Mouse (Mus musculus): Measurements from ENCODE around the gene Zbtb48.
A peak's percentile ranks its signal among the peaks of the same experiment; 100 is the strongest.

Zbtb48 gene

DNA sequence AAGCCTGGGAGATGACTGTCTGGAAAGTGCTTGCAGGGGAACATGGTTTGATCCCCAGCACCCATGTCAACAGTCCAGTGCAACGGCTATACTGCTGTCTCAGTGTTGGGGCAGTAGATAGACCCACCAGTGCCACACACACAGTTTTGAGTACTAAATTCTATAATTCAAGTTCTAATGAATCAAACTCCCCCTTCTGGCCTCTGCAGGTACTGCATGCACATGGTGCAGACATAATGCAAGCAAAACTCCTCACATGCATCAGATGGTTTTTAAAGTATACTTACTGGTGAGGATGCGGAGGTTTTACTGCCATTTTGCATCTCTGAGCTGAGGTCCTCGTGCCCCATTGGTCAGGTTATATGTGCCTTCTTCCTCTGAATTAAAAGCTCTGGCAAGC, 52.0 kb downstream of the Zbtb48 start:
- peak; percentile 60 for DNase-seq (ENCODE audit: low read depth, low spot score)

DNA sequence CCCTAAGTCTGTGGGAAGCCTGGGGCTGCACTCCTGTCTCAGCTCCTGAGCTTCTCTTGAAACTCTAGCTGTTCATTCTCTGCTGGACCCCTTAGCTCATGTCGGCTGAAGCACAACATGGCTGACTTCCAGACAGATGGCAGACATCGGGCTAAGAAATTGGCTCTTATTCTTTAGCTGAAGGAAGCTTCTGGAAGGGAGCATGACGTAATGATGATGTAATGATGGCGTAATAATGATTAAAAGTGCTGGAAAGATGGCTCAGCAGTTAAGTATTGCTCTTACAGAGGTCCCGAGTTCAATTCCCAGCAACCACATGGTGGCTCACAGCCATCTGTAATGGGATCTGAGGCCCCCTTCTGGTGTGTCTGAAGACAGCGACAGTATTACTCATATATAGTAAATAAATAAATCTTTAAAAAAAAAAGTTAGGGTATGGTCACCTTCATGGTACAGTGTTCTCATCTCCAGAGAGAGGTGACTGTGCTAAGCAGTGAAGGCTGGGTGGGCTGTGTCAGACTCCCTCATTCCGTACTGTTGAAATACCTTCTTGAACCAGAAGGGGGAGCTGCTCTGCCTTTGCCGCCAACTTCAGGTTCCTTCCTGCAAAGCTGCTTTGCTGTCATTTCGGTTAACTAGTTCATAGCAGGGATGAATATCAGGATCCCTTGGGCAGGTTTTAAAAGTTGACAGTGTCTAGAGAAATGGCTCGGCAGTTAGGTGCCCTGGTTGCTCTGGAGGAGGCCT, 55.1 kb downstream of the Zbtb48 start:
- peak; percentile 70 for DNase-seq (ENCODE audit: low read depth, low spot score)

Measured in ES-CJ7 (cell line).